ENCODE assay signal across 8 mouse cellular contexts in genomic region chr2:127142577-127143157, GRCm38 (mm10). TPM values are rescaled to one million over a fixed set of nuclear protein-coding genes. Genes with fewer than 3 reads are reported as not detected.
A peak's percentile ranks its signal among the peaks of the same experiment; 100 is the strongest.
DNase-seq lines count a peak whose midpoint lies in the region; ATAC-seq and TF ChIP-seq lines count a peak whose summit lies in the region.

No protein-coding gene starts in this region.

- H3K36me3 ChIP-seq in hindbrain, embryonic 14.5 days (replicated peaks; ENCODE audit: control insufficient read depth, insufficient read depth): no peaks in the 10 kb centered on the region
- H3K36me3 ChIP-seq in midbrain, embryonic 11.5 days (ENCODE audit: control insufficient read depth, insufficient read depth, low read length): peaks cover 3% of the 10 kb centered on the region; the same call in 1 of the 2 replicates

- 14% methylated on average over 6 of the region's 6 CpGs for WGBS in hindbrain, embryonic 14.5 days
- 16% methylated on average over 6 of the region's 6 CpGs for WGBS in midbrain, embryonic 11.5 days

- peak overlapping the region; percentile 68 for H3K9ac ChIP-seq in hindbrain, embryonic 14.5 days
- H3K9ac ChIP-seq in midbrain, embryonic 11.5 days (ENCODE audit: low read length): peak overlapping the region; percentile 74

- ATAC-seq in common myeloid progenitor, adult 5-6 weeks (replicated peaks; ENCODE audit: low read depth, poor library complexity, severe bottlenecking): 0 out of 2 replicates have a peak, but pooled peaks have one; percentile 5
- ATAC-seq in hindbrain, embryonic 14.5 days (ENCODE audit: low FRiP score): 0 out of 2 replicates have a peak, but pooled peaks have one; percentile 12
- ATAC-seq in midbrain, embryonic 11.5 days (ENCODE audit: low FRiP score): no peak

- no peak for DNase-seq in left cerebral cortex, adult 2 months (ENCODE audit: extremely low spot score in 1 of 2, low spot score in 2 of 2)
- no peak for DNase-seq in left cerebral cortex, adult 11 months (ENCODE audit: low spot score)
- DNase-seq in hindbrain, embryonic 14.5 days (ENCODE audit: low spot score): no peak
- no peak for DNase-seq in midbrain, embryonic 11.5 days (ENCODE audit: low spot score, missing footprints)
- no peak for DNase-seq in gastrocnemius, postnatal 25 days
- DNase-seq in retina, postnatal 1 day: no peak
- DNase-seq in frontal cortex, postnatal 36 days (ENCODE audit: low spot score in 2 of 2): no peak

- no peak for TF ChIP-seq CTCF in left cerebral cortex, adult 2 months (IDR thresholded peaks at IDR 0.05)

- H3K27ac ChIP-seq in left cerebral cortex, adult 2 months: no peak overlapping the region
- H3K27ac ChIP-seq in hindbrain, embryonic 14.5 days: no peak overlapping the region
- H3K27ac ChIP-seq in midbrain, embryonic 11.5 days (ENCODE audit: low read depth, low read length): no peak overlapping the region

- H3K4me3 ChIP-seq in left cerebral cortex, adult 2 months: peak overlapping the region; percentile 63
- H3K4me3 ChIP-seq in hindbrain, embryonic 14.5 days (replicated peaks; ENCODE audit: low read length): peak overlapping the region; percentile 58
- H3K4me3 ChIP-seq in midbrain, embryonic 11.5 days (ENCODE audit: low read depth, low read length): peak overlapping the region; percentile 57

- H3K27me3 ChIP-seq in hindbrain, embryonic 14.5 days (ENCODE audit: control insufficient read depth, insufficient read depth, low read length): no peaks in the 10 kb centered on the region
- H3K27me3 ChIP-seq in midbrain, embryonic 11.5 days (ENCODE audit: control insufficient read depth, insufficient read depth, low read length): no peaks in the 10 kb centered on the region

- H3K9me3 ChIP-seq in hindbrain, embryonic 14.5 days (ENCODE audit: control insufficient read depth, low read length): no peaks in the 10 kb centered on the region
- H3K9me3 ChIP-seq in midbrain, embryonic 11.5 days (ENCODE audit: control insufficient read depth, low read length): no peaks in the 10 kb centered on the region

- intact Hi-C loops in left cerebral cortex, adult 2 months (cut with DNase I): no loop called here

- H3K4me1 ChIP-seq in hindbrain, embryonic 14.5 days (replicated peaks; ENCODE audit: control insufficient read depth, insufficient read depth, low read length): peaks cover 16% of the 10 kb centered on the region
- peaks cover 13% of the 10 kb centered on the region for H3K4me1 ChIP-seq in midbrain, embryonic 11.5 days (ENCODE audit: control insufficient read depth, insufficient read depth, low read length)

- peak overlapping the region; percentile 96 for H3K4me2 ChIP-seq in hindbrain, embryonic 14.5 days (replicated peaks)
- peak overlapping the region; percentile 83 for H3K4me2 ChIP-seq in midbrain, embryonic 11.5 days

RNA-seq across cellular contexts. Expression of gene Itpripl1, which starts 0.6 kb away (rescaled TPM):
- total RNA-seq in left cerebral cortex, adult 2 months (2021): 1 to 10 TPM; 2.6 to 2.9 TPM
- 24.5 and 25.4 TPM in 2 replicates for total RNA-seq in common myeloid progenitor, adult 5-6 weeks (2017)
- polyA plus RNA-seq in hindbrain, embryonic 14.5 days (2014; fragmentation: Nextera tagmentation; extraction: Ambion mirVana): 9.7 and 12.4 TPM in 2 replicates
- 12.3 and 12.6 TPM in 2 replicates for polyA plus RNA-seq in midbrain, embryonic 11.5 days (2014; fragmentation: Nextera tagmentation; extraction: Ambion mirVana)
- total RNA-seq in gastrocnemius, postnatal 25 days (2021): 1 to 10 TPM; 4.1 to 5.2 TPM

RNA-seq across cellular contexts. Expression of gene Ncaph, which starts 8.9 kb away (rescaled TPM):
- 1 to 10 TPM; 1.1 to 1.6 TPM for total RNA-seq in left cerebral cortex, adult 2 months (2021)
- total RNA-seq in common myeloid progenitor, adult 5-6 weeks (2017): 58.5 and 73.9 TPM in 2 replicates
- polyA plus RNA-seq in hindbrain, embryonic 14.5 days (2014; fragmentation: Nextera tagmentation; extraction: Ambion mirVana): 17.8 and 20.0 TPM in 2 replicates
- 112 and 114 TPM in 2 replicates for polyA plus RNA-seq in midbrain, embryonic 11.5 days (2014; fragmentation: Nextera tagmentation; extraction: Ambion mirVana)
- total RNA-seq in gastrocnemius, postnatal 25 days (2021): 1 to 10 TPM; 1.7 to 2.4 TPM

Comparison
In these comparisons a context has a peak if more than half of its experiments do, and no peak if none do; other contexts are left out.
1. RNA of gene Ncaph, which starts 8.9 kb away (total RNA-seq): 58.5 to 73.9 TPM in common myeloid progenitor, adult 5-6 weeks; 1.7 to 2.4 TPM in gastrocnemius, postnatal 25 days and 1.1 to 1.6 TPM in left cerebral cortex, adult 2 months; every median in the first group is over 10 times any median in the second.
2. Peak in every context shown above with its lines, with median percentiles within 50 percentile points of each other: H3K4me3 ChIP-seq.